Mouse (Mus musculus) heart, postnatal 0 days (tissue): ENCODE measurements at regions not wholly inside any gene's neighbourhood (a gene's known extent, or its start where the extent isn't known, plus 50 kb on each side); places are given as distances from the start of the nearest gene placed in this dataset.

Source experiments
- ATAC-seq: fragments of 200-750 bp; cut with Nextera tagmentation; 2 replicates; pipeline ENCODE4 v1.8.0; 2017; ENCODE audit warnings: low read depth, moderate number of reproducible peaks, moderate library complexity; ENCODE audit not compliant: insufficient read depth
- DNase-seq: peaks from one replicate; pipeline ENCODE4 v3.0.0-alpha.2; 2016; ENCODE audit warnings: low spot score
- H3K27ac ChIP-seq: fragments of 300-500 bp; sonication (generic); 2 replicates; pipeline ENCODE4 v1.5.1; 2014; ENCODE audit warnings: low read depth, mild to moderate bottlenecking
- H3K27me3 ChIP-seq: fragments of 300-500 bp; sonication (generic); 2 replicates; pipeline ENCODE4 v1.6.1; 2014; ENCODE audit warnings: low read length, mixed read lengths; ENCODE audit not compliant: control insufficient read depth, insufficient read depth
- H3K36me3 ChIP-seq: fragments of 300-500 bp; sonication (generic); replicated peaks from 2 replicates; pipeline ENCODE4 v1.6.1; 2014; ENCODE audit warnings: low read length, mixed read lengths; ENCODE audit not compliant: control insufficient read depth, insufficient read depth
- H3K4me1 ChIP-seq: fragments of 300-500 bp; sonication (generic); 2 replicates; pipeline ENCODE4 v1.6.1; 2014; ENCODE audit warnings: antibody characterized with exemption; ENCODE audit not compliant: control insufficient read depth, insufficient read depth
- H3K4me2 ChIP-seq: fragments of 300-500 bp; sonication (generic); 2 replicates; pipeline ENCODE4 v1.6.1; 2014; ENCODE audit warnings: low read depth, mild to moderate bottlenecking, low read length, moderate library complexity
- H3K4me3 ChIP-seq: fragments of 300-500 bp; sonication (generic); 2 replicates; pipeline ENCODE4 v1.5.1; 2014; ENCODE audit warnings: low read depth, low read length
- H3K9ac ChIP-seq: fragments of 300-500 bp; sonication (generic); replicated peaks from 2 replicates; pipeline ENCODE4 v1.6.1; 2014; ENCODE audit warnings: low read depth, low read length, mixed read lengths
- H3K9me3 ChIP-seq: fragments of 300-500 bp; sonication (generic); replicated peaks from 2 replicates; pipeline ENCODE4 v1.6.1; 2016; ENCODE audit warnings: low read length; ENCODE audit not compliant: control insufficient read depth
- CTCF ChIP-seq: IDR thresholded peaks from 2 replicates; pipeline ENCODE4 v1.5.1; 2016; ENCODE audit warnings: antibody characterized with exemption, control low read depth, low read depth
- EP300 ChIP-seq: IDR thresholded peaks from 2 replicates; pipeline ENCODE4 v1.6.1; 2016; ENCODE audit warnings: antibody characterized with exemption, low read depth
- WGBS: fragments of 180-500 bp; shearing (Covaris S2); extraction: QIAGEN DNeasy Blood & Tissue Kit; methylation state at CpG from one replicate; pipeline ENCODE4 v1.1.7; 2014; 5-methylcytosine and 5-hydroxymethylcytosine counted together

GRCm38 (mm10) chr11:90873122-90873521 lies 185.0 kb upstream of the Tom1l1 start:
- TF ChIP-seq CTCF, result no peak
- TF ChIP-seq EP300, result no peak
- Histone ChIP-seq H3K9ac (no peak overlapping the region), H3K9me3 (no peaks in the 10 kb centered on the region), H3K27ac (no peak overlapping the region), H3K4me1 (no peaks in the 10 kb centered on the region), H3K27me3 (no peaks in the 10 kb centered on the region), H3K4me3 (no peak overlapping the region), H3K36me3 (no peaks in the 10 kb centered on the region), H3K4me2 (no peak overlapping the region)
- ATAC-seq, result no peak
- no peak for DNase-seq

- Histone ChIP-seq H3K27me3 (no peaks in the 10 kb centered on the region), H3K27ac (no peak overlapping the region), H3K9ac (no peak overlapping the region), H3K36me3 (no peaks in the 10 kb centered on the region), H3K4me3 (no peak overlapping the region), H3K4me2 (no peak overlapping the region), H3K4me1 (no peaks in the 10 kb centered on the region), H3K9me3 (no peaks in the 10 kb centered on the region)
- TF ChIP-seq CTCF (no peak), EP300 (no peak)
- no peak for DNase-seq
- ATAC-seq, result no peak
- 82% methylated on average over 2 of the region's 2 CpGs for WGBS
Measured at GRCm38 (mm10) chr11:90871686-90872085, 183.5 kb upstream of the Tom1l1 start.

GRCm38 (mm10) chr11:90863981-90864760 lies 176.0 kb upstream of the Tom1l1 start:
- H3K4me2 ChIP-seq, result no peak overlapping the region
- H3K4me3 ChIP-seq, result no peak overlapping the region
- no peaks in the 10 kb centered on the region for H3K4me1 ChIP-seq
- H3K36me3 ChIP-seq, result no peaks in the 10 kb centered on the region
- DNase-seq (no peak), ATAC-seq (no peak)
- TF ChIP-seq CTCF, result no peak
- TF ChIP-seq EP300, result no peak
- 70% methylated on average over 4 of the region's 4 CpGs for WGBS
- no peaks in the 10 kb centered on the region for H3K9me3 ChIP-seq
- H3K27ac ChIP-seq, result no peak overlapping the region
- H3K27me3 ChIP-seq, result no peaks in the 10 kb centered on the region
- no peak overlapping the region for H3K9ac ChIP-seq

- H3K27ac ChIP-seq, result no peak overlapping the region
- no peaks in the 10 kb centered on the region for H3K27me3 ChIP-seq
- ATAC-seq (no peak), DNase-seq (no peak)
- H3K4me1 ChIP-seq, result no peaks in the 10 kb centered on the region
- no peak overlapping the region for H3K4me2 ChIP-seq
- H3K36me3 ChIP-seq, result no peaks in the 10 kb centered on the region
- TF ChIP-seq EP300 (no peak), CTCF (no peak)
- no peaks in the 10 kb centered on the region for H3K9me3 ChIP-seq
- no peak overlapping the region for H3K4me3 ChIP-seq
- H3K9ac ChIP-seq, result no peak overlapping the region
- WGBS, result 80% methylated on average over 1 of the region's 1 CpGs
Measured at GRCm38 (mm10) chr11:90855731-90856130, 167.6 kb upstream of the Tom1l1 start.

- H3K4me1 ChIP-seq, result no peaks in the 10 kb centered on the region
- TF ChIP-seq CTCF (no peak), EP300 (no peak)
- DNase-seq (no peak), ATAC-seq (no peak)
- H3K9me3 ChIP-seq, result no peaks in the 10 kb centered on the region
- H3K36me3 ChIP-seq, result no peaks in the 10 kb centered on the region
- WGBS, result 80% methylated on average over 3 of the region's 3 CpGs
- H3K27me3 ChIP-seq, result no peaks in the 10 kb centered on the region
- H3K4me3 ChIP-seq, result no peak overlapping the region
- no peak overlapping the region for H3K4me2 ChIP-seq
- no peak overlapping the region for H3K27ac ChIP-seq
- H3K9ac ChIP-seq, result no peak overlapping the region
Measured at GRCm38 (mm10) chr11:90855324-90855723, 167.2 kb upstream of the Tom1l1 start.

- H3K9me3 ChIP-seq, result no peaks in the 10 kb centered on the region
- no peak for DNase-seq
- H3K9ac ChIP-seq, result no peak overlapping the region
- no peak overlapping the region for H3K4me3 ChIP-seq
- H3K4me2 ChIP-seq, result no peak overlapping the region
- no peaks in the 10 kb centered on the region for H3K36me3 ChIP-seq
- no peaks in the 10 kb centered on the region for H3K4me1 ChIP-seq
- TF ChIP-seq EP300 (no peak), CTCF (no peak)
- no peaks in the 10 kb centered on the region for H3K27me3 ChIP-seq
- no peak for ATAC-seq
- no peak overlapping the region for H3K27ac ChIP-seq
Measured at GRCm38 (mm10) chr11:90851221-90851620, 163.1 kb upstream of the Tom1l1 start.
